In genomic region chr8:70347443-70347842, GRCm38 (mm10) we compare ENCODE assay signal across 21 mouse cellular contexts. TPM values are rescaled to one million over a fixed set of nuclear protein-coding genes. Genes with fewer than 3 reads are reported as not detected.
"Had no signal": no experiment of that assay in that cellular context is flagged by ENCODE, and none has a peak within 500 bp of the region (broad histone marks: within the 10 kb centered on the region; RNA-seq: fewer than 3 reads in every experiment).

No protein-coding gene starts in this region.

- H3K4me3 ChIP-seq: liver, embryonic 15.5 days; midbrain, embryonic 12.5 days; midbrain, embryonic 15.5 days; neural tube, embryonic 12.5 days; neural tube, embryonic 15.5 days; stomach, embryonic 15.5 days had no signal

- H3K4me2 ChIP-seq: lung, embryonic 14.5 days; midbrain, embryonic 12.5 days; midbrain, embryonic 15.5 days; neural tube, embryonic 12.5 days; neural tube, embryonic 15.5 days; stomach, embryonic 15.5 days had no signal

- DNase-seq: kidney, postnatal 14 days; kidney, postnatal 4 days; left cerebral cortex, postnatal 4 days; lung, embryonic 14.5 days; right cerebral cortex, adult 18-20 months; right cerebral cortex, postnatal 14 days; right cerebral cortex, postnatal 4 days; spleen, adult 18-20 months; thymus, adult 2 months; thymus, postnatal 14 days; thymus, postnatal 4 days had no signal

- H3K27me3 ChIP-seq: liver, embryonic 15.5 days; midbrain, embryonic 12.5 days; midbrain, embryonic 15.5 days; neural tube, embryonic 12.5 days; neural tube, embryonic 15.5 days; stomach, embryonic 15.5 days had no signal

- ATAC-seq: intestine, embryonic 16.5 days; lung, postnatal 0 days; midbrain, embryonic 15.5 days had no signal

- H3K9me3 ChIP-seq: liver, embryonic 15.5 days; midbrain, embryonic 12.5 days; midbrain, embryonic 15.5 days; neural tube, embryonic 12.5 days; neural tube, embryonic 15.5 days; stomach, embryonic 15.5 days had no signal

- H3K9ac ChIP-seq: liver, embryonic 15.5 days; lung, embryonic 14.5 days; midbrain, embryonic 12.5 days; midbrain, embryonic 15.5 days; neural tube, embryonic 12.5 days; neural tube, embryonic 15.5 days; stomach, embryonic 15.5 days had no signal

- H3K27ac ChIP-seq: macrophage; midbrain, embryonic 12.5 days; midbrain, embryonic 15.5 days; neural tube, embryonic 12.5 days; neural tube, embryonic 15.5 days; stomach, embryonic 15.5 days had no signal

RNA-seq across cellular contexts. Expression of gene Gdf1, which starts 17.8 kb away (rescaled TPM):
- total RNA-seq: megakaryocyte, adult 5-6 weeks had no signal
- polyA plus RNA-seq: macrophage had no signal

RNA-seq across cellular contexts. Expression of gene Comp, which starts 25.9 kb away (rescaled TPM):
- total RNA-seq: megakaryocyte, adult 5-6 weeks had no signal
- polyA plus RNA-seq: macrophage had no signal

RNA-seq across cellular contexts. Expression of gene Cers1, which starts 31.9 kb away (rescaled TPM):
- total RNA-seq: megakaryocyte, adult 5-6 weeks had no signal
- polyA plus RNA-seq: macrophage had no signal
